Mouse (Mus musculus) liver (tissue): ENCODE measurements at regions not wholly inside any gene's neighbourhood (a gene's known extent, or its start where the extent isn't known, plus 50 kb on each side); places are given as distances from the start of the nearest gene placed in this dataset.

Experiments used
- DNase-seq: peaks from one replicate; pipeline ENCODE4 v3.0.0-alpha.2; 2020; ENCODE audit warnings: mixed read lengths

GRCm38 (mm10) chr17:29775836-29776235 lies 59.0 kb upstream of the Ccdc167 start:
- DNase-seq: no peak

- DNase-seq: peak; percentile 68
Observed at GRCm38 (mm10) chr17:29773339-29773738, 56.5 kb upstream of the Ccdc167 start.

- no peak for DNase-seq
Observed at GRCm38 (mm10) chr17:29770914-29771313, 54.1 kb upstream of the Ccdc167 start.

GRCm38 (mm10) chr17:29769631-29770030 lies 52.8 kb upstream of the Ccdc167 start:
- DNase-seq: no peak

GRCm38 (mm10) chr17:29769143-29769542 lies 52.3 kb upstream of the Ccdc167 start:
- DNase-seq: peak; percentile 20

- DNase-seq: no peak
Observed at GRCm38 (mm10) chr17:29768642-29769041, 51.8 kb upstream of the Ccdc167 start.
